Mouse (Mus musculus): ENCODE results near the gene Hlcs.

DNA sequence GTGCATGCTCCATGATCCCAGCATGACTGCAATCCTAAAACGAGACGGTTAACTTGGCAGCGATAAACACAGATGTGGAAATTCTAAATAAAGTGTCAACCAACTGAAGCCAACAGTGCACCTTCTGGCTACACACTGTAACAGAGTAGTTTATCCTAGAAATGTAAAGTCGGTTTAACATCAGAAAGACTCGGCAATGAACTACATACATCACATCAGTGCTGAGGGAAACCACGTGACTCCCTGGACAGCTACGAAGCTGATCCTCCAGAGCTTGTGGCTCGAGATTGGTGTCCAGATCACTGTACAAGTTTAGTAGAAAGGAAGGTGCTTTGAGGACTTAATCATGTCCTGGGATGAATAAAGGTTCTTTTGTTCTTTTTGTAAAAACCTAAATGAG is 155.6 kb downstream of the Hlcs start:
- TF ChIP-seq POLR2A (IDR thresholded peaks at IDR 0.05; ENCODE audit: control insufficient read depth, extremely low read depth, insufficient read depth, low read length, poor library complexity) = no peak
- no peak for TF ChIP-seq CTCF (IDR thresholded peaks at IDR 0.05; ENCODE audit: borderline replicate concordance, control insufficient read depth, extremely low read depth, insufficient read depth, low read length, poor library complexity)

Measured in thymus, adult 2 months (tissue).